Mouse (Mus musculus): ENCODE measurements around the gene Samd5.

GRCm38 (mm10) chr10:9648464-9648863 is 26.5 kb downstream of the Samd5 start:
- no peak for TF ChIP-seq CTCF (IDR thresholded peaks at IDR 0.05; ENCODE audit: insufficient read depth, low read depth, low read length)
- TF ChIP-seq POLR2A (IDR thresholded peaks at IDR 0.05; ENCODE audit: insufficient read depth, low read depth, low read length): no peak

Measured in olfactory bulb, adult 2 months (tissue).